Mouse (Mus musculus): ENCODE data around the gene Golga5.

Golga5 gene

GRCm38 (mm10) chr12:102468894-102469764 is at the start of gene Golga5:
Golga5 (plus strand) TSS chr12:102469135.
- DNase-seq = peak; percentile 99

- peak; percentile 24 for DNase-seq
These were observed 49.4 kb upstream of the Golga5 start for GRCm38 (mm10) chr12:102419544-102419943.

GRCm38 (mm10) chr12:102420168-102420890 is 48.6 kb upstream of the Golga5 start:
- DNase-seq = peak; percentile 22

GRCm38 (mm10) chr12:102422065-102422464 is 46.9 kb upstream of the Golga5 start:
- peak; percentile 64 for DNase-seq

- no peak for DNase-seq
These were observed 46.2 kb upstream of the Golga5 start for GRCm38 (mm10) chr12:102422623-102423320.

GRCm38 (mm10) chr12:102423625-102424024 is 45.3 kb upstream of the Golga5 start:
- no peak for DNase-seq

- DNase-seq = no peak
These were observed 44.5 kb upstream of the Golga5 start for GRCm38 (mm10) chr12:102424456-102424855.

- no peak for DNase-seq
These were observed 43.8 kb upstream of the Golga5 start for GRCm38 (mm10) chr12:102425048-102425578.

GRCm38 (mm10) chr12:102426285-102426684 is 42.6 kb upstream of the Golga5 start:
- no peak for DNase-seq

- DNase-seq = no peak
These were observed 39.3 kb upstream of the Golga5 start for GRCm38 (mm10) chr12:102429656-102430055.

- DNase-seq = no peak
These were observed 38.7 kb upstream of the Golga5 start for GRCm38 (mm10) chr12:102430228-102430627.

- no peak for DNase-seq
These were observed 36.7 kb upstream of the Golga5 start for GRCm38 (mm10) chr12:102432238-102432637.

- no peak for DNase-seq
These were observed 34.8 kb upstream of the Golga5 start for GRCm38 (mm10) chr12:102434107-102434506.

GRCm38 (mm10) chr12:102436939-102437526 is 31.9 kb upstream of the Golga5 start:
- DNase-seq = peak; percentile 23

GRCm38 (mm10) chr12:102437952-102438351 is 31.0 kb upstream of the Golga5 start:
- no peak for DNase-seq

GRCm38 (mm10) chr12:102438983-102439631 is 29.8 kb upstream of the Golga5 start:
- no peak for DNase-seq

- peak; percentile 99 for DNase-seq
These were observed 29.3 kb upstream of the Golga5 start, which contains the start of gene Lgmn for GRCm38 (mm10) chr12:102439632-102440023. Lgmn (minus strand) TSS chr12:102439813.

- no peak for DNase-seq
These were observed 28.4 kb upstream of the Golga5 start for GRCm38 (mm10) chr12:102440551-102440950.

GRCm38 (mm10) chr12:102441141-102441540 is 27.8 kb upstream of the Golga5 start:
- no peak for DNase-seq

- no peak for DNase-seq
These were observed 26.3 kb upstream of the Golga5 start for GRCm38 (mm10) chr12:102442639-102443038.

- DNase-seq = no peak
These were observed 25.3 kb upstream of the Golga5 start for GRCm38 (mm10) chr12:102443676-102444075.

GRCm38 (mm10) chr12:102445436-102445835 is 23.5 kb upstream of the Golga5 start:
- DNase-seq = no peak

All from kidney, postnatal 10 days (tissue).